Mouse (Mus musculus) liver, embryonic 14 days (tissue): ENCODE data around the gene Blmh. TPM values are rescaled to one million over a fixed set of nuclear protein-coding genes. Genes with fewer than 3 reads are reported as not detected.

ENCODE experiments used
- polyA plus RNA-seq: library from polyadenylated mRNA; depleted of rRNA; stranded (reverse); fragments of >200 nt; gene quantifications from 2 replicates; pipeline ENCODE4 v1.2.3, GENCODE M21; 2012; rRNA removed

Gene Blmh
- polyA plus RNA-seq, result 19.7 and 20.2 TPM in 2 replicates

GRCm38 (mm10) chr11:76924759-76925236 is at the start of gene Blmh:
Blmh (plus strand) TSS chr11:76924809.

GRCm38 (mm10) chr11:76901579-76902361 is 22.8 kb upstream of the Blmh start, which contains the start of gene Tmigd1:
Tmigd1 (plus strand) TSS chr11:76902159.

GRCm38 (mm10) chr11:76997916-76998704 is 73.5 kb downstream of the Blmh start, which contains the start of gene Slc6a4:
Slc6a4 (plus strand) TSS chr11:76998603.

Other genes starting within 250 kb of the Blmh start
- not detected in 2 replicates for gene Trarg1, start 245.0 kb upstream of the Blmh start, polyA plus RNA-seq
- gene Gosr1, start 161.2 kb upstream of the Blmh start, polyA plus RNA-seq, result 7.1 and 7.8 TPM in 2 replicates
- 7.1 and 8.4 TPM in 2 replicates for gene Cpd, start 77.8 kb upstream of the Blmh start, polyA plus RNA-seq
- gene Tmigd1, start 22.6 kb upstream of the Blmh start, polyA plus RNA-seq, result not detected in 2 replicates
- 2.5 and 3.0 TPM in 2 replicates for gene Slc6a4, start 73.8 kb downstream of the Blmh start, polyA plus RNA-seq
- 4.2 and 5.0 TPM in 2 replicates for gene Nsrp1, start 153.6 kb downstream of the Blmh start, polyA plus RNA-seq